Mouse (Mus musculus) intestine, embryonic 14.5 days (tissue): ENCODE results near the gene Abcc5. TPM values are rescaled to one million over a fixed set of nuclear protein-coding genes. Genes with fewer than 3 reads are reported as not detected.

Source experiments
- ATAC-seq: fragments of 200-750 bp; cut with Nextera tagmentation; replicated peaks from 2 replicates; pipeline ENCODE4 v1.8.0; 2017; ENCODE audit warnings: low read depth, moderate number of reproducible peaks, moderate TSS enrichment, moderate library complexity; ENCODE audit not compliant: low FRiP score, low TSS enrichment
- DNase-seq: peaks from one replicate; pipeline ENCODE4 v3.0.0-alpha.2; 2018; ENCODE audit warnings: low spot score
- H3K27ac ChIP-seq: fragments of 300-500 bp; sonication (generic); 2 replicates; pipeline ENCODE4 v1.5.1; 2014; ENCODE audit warnings: low read depth, mild to moderate bottlenecking, control low read depth
- H3K27me3 ChIP-seq: fragments of 300-500 bp; sonication (generic); replicated peaks from 2 replicates; pipeline ENCODE4 v1.6.1; 2014; ENCODE audit warnings: low read length, control low read depth; ENCODE audit not compliant: control insufficient read depth, insufficient read depth
- H3K36me3 ChIP-seq: fragments of 300-500 bp; sonication (generic); 2 replicates; pipeline ENCODE4 v1.6.1; 2014; ENCODE audit warnings: low read length, control low read depth; ENCODE audit not compliant: control insufficient read depth, insufficient read depth
- H3K4me1 ChIP-seq: fragments of 300-500 bp; sonication (generic); replicated peaks from 2 replicates; pipeline ENCODE4 v1.6.1; 2014; ENCODE audit warnings: low read length, control low read depth, mixed read lengths; ENCODE audit not compliant: control insufficient read depth, insufficient read depth
- H3K4me2 ChIP-seq: fragments of 300-500 bp; sonication (generic); 2 replicates; pipeline ENCODE4 v1.6.1; 2014; ENCODE audit warnings: low read length
- H3K4me3 ChIP-seq: fragments of 300-500 bp; sonication (generic); 2 replicates; pipeline ENCODE4 v1.5.1; 2014; ENCODE audit warnings: low read depth, low read length, control low read depth, mixed read lengths
- H3K9ac ChIP-seq: fragments of 300-500 bp; sonication (generic); 2 replicates; pipeline ENCODE4 v1.6.1; 2014; ENCODE audit warnings: mild to moderate bottlenecking, low read length
- H3K9me3 ChIP-seq: fragments of 300-500 bp; sonication (generic); 2 replicates; pipeline ENCODE4 v1.6.1; 2016; ENCODE audit warnings: low read length, control low read depth; ENCODE audit not compliant: control insufficient read depth
- WGBS: fragments of 180-500 bp; shearing (Covaris S2); extraction: QIAGEN DNeasy Blood & Tissue Kit; methylation state at CpG from one replicate; pipeline ENCODE4 v1.1.7; 2014; 5-methylcytosine and 5-hydroxymethylcytosine counted together
- polyA plus RNA-seq: library from polyadenylated mRNA; unstranded; fragments of >200 nt; fragmentation: Nextera tagmentation; extraction: Ambion mirVana; gene quantifications from 2 replicates; pipeline ENCODE4 v1.2.1, GENCODE M21; 2014

Abcc5 gene
- polyA plus RNA-seq, 1 experiment from 2014 or later = 59.0 TPM

- Histone ChIP-seq H3K36me3 (no peaks in the 10 kb centered on the region), H3K27me3 (no peaks in the 10 kb centered on the region), H3K4me2 (no peak overlapping the region), H3K9ac (no peak overlapping the region), H3K4me3 (no peak overlapping the region), H3K27ac (no peak overlapping the region), H3K9me3 (no peaks in the 10 kb centered on the region), H3K4me1 (no peaks in the 10 kb centered on the region)
- no peak for ATAC-seq
- no peak for DNase-seq
- WGBS = 82% methylated on average over 5 of the region's 5 CpGs
Observed at GRCm38 (mm10) chr16:20323907-20324306, 102.3 kb downstream of the Abcc5 start.

GRCm38 (mm10) chr16:20322274-20322673 is 103.9 kb downstream of the Abcc5 start:
- Histone ChIP-seq H3K36me3 (no peaks in the 10 kb centered on the region), H3K9ac (no peak overlapping the region), H3K4me3 (no peak overlapping the region), H3K4me2 (no peak overlapping the region), H3K9me3 (no peaks in the 10 kb centered on the region), H3K27ac (no peak overlapping the region), H3K4me1 (no peaks in the 10 kb centered on the region), H3K27me3 (no peaks in the 10 kb centered on the region)
- no peak for DNase-seq
- ATAC-seq = no peak
- WGBS = 73% methylated on average over 4 of the region's 4 CpGs

- Histone ChIP-seq H3K36me3 (no peaks in the 10 kb centered on the region), H3K4me2 (no peak overlapping the region), H3K9ac (no peak overlapping the region), H3K27me3 (no peaks in the 10 kb centered on the region), H3K4me1 (no peaks in the 10 kb centered on the region), H3K27ac (no peak overlapping the region), H3K4me3 (no peak overlapping the region), H3K9me3 (no peaks in the 10 kb centered on the region)
- ATAC-seq (no peak), DNase-seq (no peak)
- 84% methylated on average over 6 of the region's 6 CpGs for WGBS
Observed at GRCm38 (mm10) chr16:20316770-20317169, 109.4 kb downstream of the Abcc5 start.

- Histone ChIP-seq H3K4me3 (no peak overlapping the region), H3K27ac (no peak overlapping the region), H3K4me2 (no peak overlapping the region), H3K9ac (no peak overlapping the region), H3K27me3 (no peaks in the 10 kb centered on the region), H3K4me1 (no peaks in the 10 kb centered on the region), H3K36me3 (no peaks in the 10 kb centered on the region), H3K9me3 (no peaks in the 10 kb centered on the region)
- DNase-seq (no peak), ATAC-seq (no peak)
- WGBS = 88% methylated on average over 4 of the region's 4 CpGs
Observed at GRCm38 (mm10) chr16:20315266-20315665, 110.9 kb downstream of the Abcc5 start.

GRCm38 (mm10) chr16:20312272-20312671 is 113.9 kb downstream of the Abcc5 start:
- Histone ChIP-seq H3K4me3 (no peak overlapping the region), H3K4me1 (no peaks in the 10 kb centered on the region), H3K27ac (no peak overlapping the region), H3K36me3 (no peaks in the 10 kb centered on the region), H3K9me3 (no peaks in the 10 kb centered on the region), H3K4me2 (no peak overlapping the region), H3K9ac (no peak overlapping the region), H3K27me3 (no peaks in the 10 kb centered on the region)
- ATAC-seq = no peak
- WGBS = 52% methylated on average over 14 of the region's 14 CpGs
- no peak for DNase-seq

- DNase-seq = peak; percentile 95
- Histone ChIP-seq H3K27me3 (no peaks in the 10 kb centered on the region), H3K4me2 (peak within 1 kb of the TSS; percentile 80), H3K9me3 (no peaks in the 10 kb centered on the region), H3K9ac (peak within 1 kb of the TSS; percentile 84), H3K4me3 (peak within 1 kb of the TSS; percentile 97), H3K27ac (peak within 1 kb of the TSS; percentile 51; the same call in 1 of the 2 replicates), H3K4me1 (0 out of 2 replicates have a peak, but pooled peaks cover 8% of the 10 kb centered on the region), H3K36me3 (no peaks in the 10 kb centered on the region)
- ATAC-seq = peak; percentile 92
- WGBS = under 1% methylated on average over 52 of the region's 52 CpGs
Observed at GRCm38 (mm10) chr16:20301770-20302649, 124.2 kb downstream of the Abcc5 start, which contains the start of gene Parl. TSS of gene Parl (minus strand) at chr16:20302387.

GRCm38 (mm10) chr16:20300076-20300475 is 126.1 kb downstream of the Abcc5 start:
- Histone ChIP-seq H3K36me3 (peaks cover 16% of the 10 kb centered on the region), H3K4me2 (no peak overlapping the region), H3K9me3 (no peaks in the 10 kb centered on the region), H3K9ac (no peak overlapping the region), H3K27ac (no peak overlapping the region), H3K4me1 (0 out of 2 replicates have a peak, but pooled peaks cover 8% of the 10 kb centered on the region), H3K27me3 (no peaks in the 10 kb centered on the region), H3K4me3 (no peak overlapping the region)
- WGBS = 83% methylated on average over 2 of the region's 2 CpGs
- no peak for ATAC-seq
- DNase-seq = no peak
